Mouse (Mus musculus) telencephalon, adult 2 months (tissue): ENCODE data around the gene Bid.
"Not testable (repeated sequence)": the region's sequence is repeated elsewhere in the genome, so short reads cannot be mapped to it uniquely, and the experiment has no call there.

Experiments used
- DNase-seq: peaks from one replicate; pipeline ENCODE4 v3.0.0-alpha.2; 2011; ENCODE audit warnings: low read depth, low spot score

The Bid gene

GRCm38 (mm10) chr6:120905111-120905510 is 11.5 kb downstream of the Bid start:
- no peak for DNase-seq

GRCm38 (mm10) chr6:120903961-120904360 is 12.7 kb downstream of the Bid start:
- no peak for DNase-seq

GRCm38 (mm10) chr6:120903450-120903912 is 13.2 kb downstream of the Bid start:
- DNase-seq, result no peak

GRCm38 (mm10) chr6:120901776-120902645 is 14.6 kb downstream of the Bid start:
- no peak for DNase-seq

GRCm38 (mm10) chr6:120898188-120898833 is 18.3 kb downstream of the Bid start:
- no peak for DNase-seq

GRCm38 (mm10) chr6:120894524-120894923 is 22.1 kb downstream of the Bid start:
- no peak for DNase-seq

- DNase-seq, result no peak
Measured at GRCm38 (mm10) chr6:120894089-120894488, 22.6 kb downstream of the Bid start.

- no peak for DNase-seq
Measured at GRCm38 (mm10) chr6:120886696-120887095, 30.0 kb downstream of the Bid start.

GRCm38 (mm10) chr6:120884436-120884835 is 32.2 kb downstream of the Bid start:
- DNase-seq, result no peak

- no peak for DNase-seq
Measured at GRCm38 (mm10) chr6:120879046-120879445, 37.6 kb downstream of the Bid start.

GRCm38 (mm10) chr6:120873874-120874273 is 42.8 kb downstream of the Bid start:
- DNase-seq, result no peak

GRCm38 (mm10) chr6:120871286-120871685 is 45.4 kb downstream of the Bid start:
- DNase-seq, result no peak

- peak; percentile 64 for DNase-seq
Measured at GRCm38 (mm10) chr6:120868824-120869223, 47.8 kb downstream of the Bid start.

- no peak for DNase-seq
Measured at GRCm38 (mm10) chr6:120866051-120866814, 50.4 kb downstream of the Bid start.

- DNase-seq, result no peak
Measured at GRCm38 (mm10) chr6:120860079-120860478, 56.6 kb downstream of the Bid start.

- DNase-seq, result peak; percentile 84
Measured at GRCm38 (mm10) chr6:120858217-120858711, 58.4 kb downstream of the Bid start.

GRCm38 (mm10) chr6:120854413-120854812 is 62.2 kb downstream of the Bid start:
- no peak for DNase-seq

- not testable (repeated sequence) for DNase-seq
Measured at GRCm38 (mm10) chr6:120850720-120851119, 65.9 kb downstream of the Bid start.
